Mouse (Mus musculus): ENCODE results near the gene Lmna. TPM values are rescaled to one million over a fixed set of nuclear protein-coding genes. Genes with fewer than 3 reads are reported as not detected.

The Lmna gene
- polyA plus RNA-seq, 2 experiments = 238 to 402 TPM

DNA sequence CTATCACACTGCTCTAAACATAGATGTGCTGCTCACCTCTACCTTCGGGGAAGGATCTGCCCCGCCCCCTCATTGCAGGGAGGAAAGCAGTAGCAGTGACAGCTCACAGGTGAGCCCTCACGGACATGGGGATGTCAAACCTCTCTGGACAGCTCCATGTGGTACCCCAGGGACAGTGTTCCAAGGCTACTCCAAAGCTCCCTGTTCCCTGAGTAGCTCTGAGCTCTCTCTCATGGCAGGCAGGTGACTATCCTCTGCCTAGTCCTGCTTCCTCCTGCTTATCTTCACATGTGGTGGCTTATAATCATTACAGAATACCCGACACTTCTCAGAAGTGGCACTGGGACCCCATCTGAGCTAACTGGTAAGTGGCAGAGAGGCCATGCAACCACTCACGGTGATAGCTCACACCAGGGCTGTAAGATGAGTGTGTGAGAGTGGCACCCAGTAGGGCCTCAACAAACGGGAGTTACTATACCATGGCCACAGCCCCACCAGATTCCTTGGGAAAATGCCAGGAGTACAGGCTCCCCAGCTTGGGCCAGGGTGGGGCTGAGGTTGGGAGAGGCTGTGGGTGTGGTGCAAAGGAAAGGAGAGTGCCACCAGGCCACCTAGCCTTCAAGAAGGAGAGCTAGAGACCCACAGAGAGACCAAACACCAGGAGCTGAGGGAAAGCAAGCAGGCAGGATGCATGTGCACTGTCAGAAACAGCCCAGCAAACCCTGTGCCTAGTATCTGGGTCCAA, 37.1 kb upstream of the Lmna start:
- DNase-seq (ENCODE audit: low spot score) = no peak
- Histone ChIP-seq H3K4me2 (replicated peaks; ENCODE audit: low read depth, low read length, severe bottlenecking) (no peak overlapping the region), H3K9ac (ENCODE audit: low read depth, low read length, severe bottlenecking) (no peak overlapping the region), H3K4me3 (replicated peaks; ENCODE audit: low read length) (no peak overlapping the region), H3K9me3 (ENCODE audit: control insufficient read depth, low read length) (no peaks in the 10 kb centered on the region), H3K36me3 (ENCODE audit: control insufficient read depth, insufficient read depth, low read length) (no peaks in the 10 kb centered on the region), H3K4me1 (ENCODE audit: control insufficient read depth, insufficient read depth, low read length) (peaks cover 1% of the 10 kb centered on the region), H3K27me3 (ENCODE audit: control insufficient read depth, insufficient read depth, low read length) (no peaks in the 10 kb centered on the region), H3K27ac (replicated peaks; ENCODE audit: low read depth, low read length) (no peak overlapping the region)
- ATAC-seq (ENCODE audit: low FRiP score, low read depth) = no peak
- WGBS = 75% methylated on average over 6 of the region's 6 CpGs
- TF ChIP-seq POLR2A (IDR thresholded peaks at IDR 0.05; ENCODE audit: borderline replicate concordance, extremely low read depth, insufficient read depth, insufficient read length) = no peak

DNA sequence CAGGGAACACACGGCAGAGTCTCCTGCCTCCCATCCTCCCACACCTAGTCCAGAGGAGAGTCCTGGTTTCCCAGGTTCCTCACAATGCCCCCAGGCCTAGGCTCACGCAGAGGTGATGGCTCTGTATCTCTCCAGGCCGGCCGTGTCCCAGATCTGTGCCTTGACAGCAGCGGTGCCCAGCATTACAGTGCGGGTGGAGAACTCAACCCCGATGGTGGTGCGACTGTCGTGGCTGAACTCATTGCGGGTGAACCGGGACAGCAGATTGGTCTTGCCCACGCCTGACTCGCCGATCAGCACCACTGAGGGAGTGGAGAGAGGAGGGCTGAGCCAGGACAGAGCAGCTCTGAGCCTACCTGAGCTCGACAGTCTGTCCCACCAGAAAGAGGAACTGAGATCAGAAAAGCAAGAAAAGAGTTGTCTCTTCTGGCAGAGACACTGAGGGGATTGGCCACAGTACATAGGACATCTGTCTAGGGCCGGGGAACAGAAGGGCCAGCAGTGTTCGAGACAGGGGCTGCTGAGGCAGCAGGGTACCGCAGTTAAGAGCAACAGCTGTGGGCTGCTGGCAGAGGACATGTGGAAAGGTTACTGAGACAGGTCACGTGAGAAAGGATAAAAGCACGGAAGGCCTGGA, 35.3 kb upstream of the Lmna start:
- Histone ChIP-seq H3K9ac (ENCODE audit: low read depth, low read length, severe bottlenecking) (no peak overlapping the region), H3K4me1 (ENCODE audit: control insufficient read depth, insufficient read depth, low read length) (no peaks in the 10 kb centered on the region), H3K9me3 (ENCODE audit: control insufficient read depth, low read length) (no peaks in the 10 kb centered on the region), H3K36me3 (ENCODE audit: control insufficient read depth, insufficient read depth, low read length) (peaks cover 15% of the 10 kb centered on the region), H3K27me3 (ENCODE audit: control insufficient read depth, insufficient read depth, low read length) (no peaks in the 10 kb centered on the region), H3K4me3 (replicated peaks; ENCODE audit: low read length) (no peak overlapping the region), H3K4me2 (replicated peaks; ENCODE audit: low read depth, low read length, severe bottlenecking) (no peak overlapping the region), H3K27ac (replicated peaks; ENCODE audit: low read depth, low read length) (no peak overlapping the region)
- ATAC-seq (ENCODE audit: low FRiP score, low read depth) (no peak), DNase-seq (ENCODE audit: low spot score) (no peak)
- TF ChIP-seq POLR2A (IDR thresholded peaks at IDR 0.05; ENCODE audit: borderline replicate concordance, extremely low read depth, insufficient read depth, insufficient read length) = no peak
- WGBS = 55% methylated on average over 20 of the region's 20 CpGs

DNA sequence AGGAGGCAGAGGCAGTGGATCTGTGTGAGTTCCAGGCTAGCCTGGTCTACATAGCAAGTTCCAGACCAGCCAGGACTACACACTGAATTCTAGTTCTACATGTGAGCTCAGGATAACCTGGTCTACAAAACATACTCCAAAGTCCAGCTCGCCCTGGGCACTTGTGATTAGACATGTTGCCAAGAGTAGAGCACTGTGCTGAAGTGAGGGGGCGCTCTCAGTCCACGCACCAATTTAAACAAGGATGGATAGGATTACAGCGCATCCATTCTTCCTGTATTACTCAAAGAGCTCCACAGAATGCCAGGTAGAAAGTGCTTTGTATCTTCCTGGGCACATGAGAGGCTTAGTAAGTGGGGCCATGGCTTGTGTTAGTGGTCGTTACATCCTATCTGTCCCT, 34.8 kb upstream of the Lmna start:
- ATAC-seq (ENCODE audit: low FRiP score, low read depth) = no peak
- Histone ChIP-seq H3K4me3 (replicated peaks; ENCODE audit: low read length) (no peak overlapping the region), H3K36me3 (ENCODE audit: control insufficient read depth, insufficient read depth, low read length) (peaks cover 19% of the 10 kb centered on the region), H3K9me3 (ENCODE audit: control insufficient read depth, low read length) (no peaks in the 10 kb centered on the region), H3K4me2 (replicated peaks; ENCODE audit: low read depth, low read length, severe bottlenecking) (no peak overlapping the region), H3K27ac (replicated peaks; ENCODE audit: low read depth, low read length) (no peak overlapping the region), H3K4me1 (ENCODE audit: control insufficient read depth, insufficient read depth, low read length) (no peaks in the 10 kb centered on the region), H3K9ac (ENCODE audit: low read depth, low read length, severe bottlenecking) (no peak overlapping the region), H3K27me3 (ENCODE audit: control insufficient read depth, insufficient read depth, low read length) (no peaks in the 10 kb centered on the region)
- WGBS = 41% methylated on average over 5 of the region's 5 CpGs
- DNase-seq (ENCODE audit: low spot score) = no peak
- no peak for TF ChIP-seq POLR2A (IDR thresholded peaks at IDR 0.05; ENCODE audit: borderline replicate concordance, extremely low read depth, insufficient read depth, insufficient read length)

DNA sequence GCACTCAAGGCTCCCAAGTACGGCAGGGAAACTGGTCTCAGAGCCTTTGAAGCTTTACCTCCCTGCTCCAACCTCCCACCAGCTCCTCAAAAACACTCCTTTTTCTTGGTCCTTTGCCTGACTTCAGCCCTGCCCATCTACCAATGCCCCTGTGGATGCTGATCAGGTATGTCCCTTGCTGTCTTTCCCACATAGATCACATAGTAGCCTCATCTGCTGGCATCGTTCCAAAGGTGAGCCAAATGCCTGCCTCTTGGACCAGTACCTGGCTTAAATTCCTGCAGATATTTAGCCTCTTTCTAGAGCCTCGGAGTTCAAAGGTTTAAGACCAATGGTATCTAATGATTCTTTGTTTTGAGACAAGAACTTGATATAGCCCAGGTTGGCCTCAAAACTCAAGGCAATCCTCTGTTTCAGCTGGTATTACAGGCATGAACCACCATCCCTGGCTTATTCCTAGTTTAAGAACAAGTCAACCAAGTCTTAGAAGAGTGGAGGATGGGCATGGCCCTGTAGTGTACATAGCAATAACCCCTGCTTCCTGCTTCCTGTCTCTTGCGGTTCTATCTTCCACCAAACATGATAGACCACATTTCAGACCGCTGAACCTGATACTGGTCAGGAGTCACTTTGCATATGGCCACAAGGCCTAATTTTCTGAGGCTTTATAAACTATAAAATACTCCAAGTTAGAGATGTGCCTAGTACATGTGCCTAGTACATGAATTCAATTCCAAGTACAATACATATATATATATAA, 34.1 kb upstream of the Lmna start:
- Histone ChIP-seq H3K36me3 (ENCODE audit: control insufficient read depth, insufficient read depth, low read length) (peaks cover 23% of the 10 kb centered on the region), H3K27me3 (ENCODE audit: control insufficient read depth, insufficient read depth, low read length) (no peaks in the 10 kb centered on the region), H3K9ac (ENCODE audit: low read depth, low read length, severe bottlenecking) (no peak overlapping the region), H3K27ac (replicated peaks; ENCODE audit: low read depth, low read length) (no peak overlapping the region), H3K4me2 (replicated peaks; ENCODE audit: low read depth, low read length, severe bottlenecking) (no peak overlapping the region), H3K9me3 (ENCODE audit: control insufficient read depth, low read length) (no peaks in the 10 kb centered on the region), H3K4me3 (replicated peaks; ENCODE audit: low read length) (no peak overlapping the region), H3K4me1 (ENCODE audit: control insufficient read depth, insufficient read depth, low read length) (no peaks in the 10 kb centered on the region)
- DNase-seq (ENCODE audit: low spot score) = no peak
- 64% methylated on average over 5 of the region's 5 CpGs for WGBS
- ATAC-seq (ENCODE audit: low FRiP score, low read depth) = no peak
- TF ChIP-seq POLR2A (IDR thresholded peaks at IDR 0.05; ENCODE audit: borderline replicate concordance, extremely low read depth, insufficient read depth, insufficient read length) = no peak

DNA sequence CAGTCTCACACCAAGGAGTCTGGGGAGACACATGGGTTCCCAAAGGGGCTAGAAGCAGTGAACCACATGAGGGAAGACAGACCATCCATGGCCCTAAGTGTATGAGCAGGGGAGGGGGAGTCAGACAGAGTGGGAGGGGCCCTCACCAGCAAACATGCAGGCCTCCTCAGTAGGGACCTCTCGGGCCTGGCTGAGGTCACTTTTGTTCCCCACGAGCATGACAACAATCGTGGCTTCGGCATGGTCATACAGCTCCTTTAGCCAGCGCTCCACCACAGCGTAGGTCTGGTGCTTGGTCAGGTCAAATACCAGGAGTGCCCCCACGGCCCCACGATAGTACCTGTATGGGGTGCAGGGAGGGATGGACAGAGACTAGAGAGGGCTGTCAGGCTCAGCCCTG, 33.4 kb upstream of the Lmna start:
- DNase-seq (ENCODE audit: low spot score) (no peak), ATAC-seq (ENCODE audit: low FRiP score, low read depth) (no peak)
- Histone ChIP-seq H3K4me3 (replicated peaks; ENCODE audit: low read length) (no peak overlapping the region), H3K4me1 (ENCODE audit: control insufficient read depth, insufficient read depth, low read length) (0 out of 2 replicates have a peak, but pooled peaks cover 2% of the 10 kb centered on the region), H3K36me3 (ENCODE audit: control insufficient read depth, insufficient read depth, low read length) (peaks cover 30% of the 10 kb centered on the region), H3K27ac (replicated peaks; ENCODE audit: low read depth, low read length) (no peak overlapping the region), H3K9ac (ENCODE audit: low read depth, low read length, severe bottlenecking) (no peak overlapping the region), H3K4me2 (replicated peaks; ENCODE audit: low read depth, low read length, severe bottlenecking) (no peak overlapping the region), H3K27me3 (ENCODE audit: control insufficient read depth, insufficient read depth, low read length) (no peaks in the 10 kb centered on the region), H3K9me3 (ENCODE audit: control insufficient read depth, low read length) (no peaks in the 10 kb centered on the region)
- WGBS = 76% methylated on average over 8 of the region's 8 CpGs
- TF ChIP-seq POLR2A (IDR thresholded peaks at IDR 0.05; ENCODE audit: borderline replicate concordance, extremely low read depth, insufficient read depth, insufficient read length) = no peak
